Mouse (Mus musculus): ENCODE results near the gene Serpinf2.
A peak's percentile ranks its signal among the peaks of the same experiment; 100 is the strongest.

Gene Serpinf2

GRCm38 (mm10) chr11:75439363-75439762 is at the start of gene Serpinf2:
TSS of gene Serpinf2 (minus strand) at chr11:75439591.
- no peak for DNase-seq (ENCODE audit: low spot score in 2 of 2)

- DNase-seq (ENCODE audit: low spot score in 2 of 2), result no peak
Measured at GRCm38 (mm10) chr11:75487496-75487895, 48.1 kb upstream of the Serpinf2 start.

GRCm38 (mm10) chr11:75486601-75487285 is 47.4 kb upstream of the Serpinf2 start, which contains the start of gene Prpf8:
TSS of gene Prpf8 (plus strand) at chr11:75486816.
- DNase-seq (ENCODE audit: low spot score in 2 of 2), result peak; percentile 96 to 97

DNA sequence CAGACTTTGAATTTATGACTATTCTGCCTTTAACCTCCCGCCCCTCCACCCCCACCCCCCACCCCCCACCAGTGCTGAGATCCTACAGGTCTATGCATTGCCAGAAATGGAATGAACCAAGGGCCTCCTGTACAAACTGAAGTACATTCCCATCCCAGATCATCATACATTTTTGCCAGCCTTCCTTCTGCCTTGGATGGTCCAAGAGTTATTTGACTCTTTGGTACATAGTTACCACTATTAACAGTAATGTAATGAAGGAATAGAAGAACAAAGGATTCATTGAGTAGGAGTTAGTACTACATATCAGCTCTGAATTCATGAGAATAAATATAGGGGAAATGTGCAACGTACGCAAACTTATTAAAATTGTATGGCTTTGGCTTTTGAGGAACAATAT is 46.8 kb upstream of the Serpinf2 start:
- DNase-seq (ENCODE audit: low spot score in 2 of 2), result no peak

DNA sequence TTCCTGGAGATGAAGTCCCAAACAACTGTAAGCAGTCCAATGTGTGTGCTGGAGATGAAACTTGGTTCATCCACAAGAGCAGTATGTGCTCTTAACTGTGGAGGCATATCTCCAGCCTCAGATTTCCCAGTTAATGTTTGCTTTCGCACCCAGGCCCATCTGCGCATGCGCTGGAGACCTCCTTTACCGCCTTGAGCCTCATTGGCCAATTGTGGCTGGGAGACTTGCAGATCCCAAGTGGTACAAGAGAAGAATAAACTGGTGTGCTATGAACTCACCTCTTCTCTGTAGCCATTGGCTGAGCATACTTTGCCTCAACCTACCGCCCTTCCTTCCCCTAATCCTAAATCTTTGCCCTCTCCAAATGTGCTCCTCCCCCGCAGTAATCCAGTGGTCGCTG is 34.0 kb upstream of the Serpinf2 start:
- no peak for DNase-seq (ENCODE audit: low spot score in 2 of 2)

GRCm38 (mm10) chr11:75472469-75473081 is 33.2 kb upstream of the Serpinf2 start:
- no peak for DNase-seq (ENCODE audit: low spot score in 2 of 2)

DNA sequence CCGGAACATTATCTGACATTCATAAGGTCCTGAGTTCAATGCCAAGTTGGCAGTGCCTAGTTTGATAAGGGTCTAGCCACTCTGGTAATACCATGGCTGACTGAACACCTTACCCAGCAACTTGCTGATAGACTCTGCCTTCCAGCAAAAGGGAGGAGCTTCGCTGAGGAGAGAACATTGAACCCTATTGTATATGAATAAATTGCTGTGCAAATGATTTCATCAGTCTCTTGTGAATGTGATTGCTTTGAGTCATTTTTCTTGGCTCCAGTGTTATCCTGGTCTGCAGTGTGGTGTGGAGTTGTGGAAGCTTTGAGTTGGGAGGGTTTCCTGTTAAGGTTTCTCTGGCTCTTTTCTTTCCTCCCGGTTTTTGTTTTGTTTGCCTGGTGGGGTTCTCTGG is 31.3 kb upstream of the Serpinf2 start:
- DNase-seq (ENCODE audit: low spot score in 2 of 2), result no peak

- DNase-seq (ENCODE audit: low spot score in 2 of 2), result no peak
Measured at GRCm38 (mm10) chr11:75469261-75469660, 29.9 kb upstream of the Serpinf2 start.

- DNase-seq (ENCODE audit: low spot score in 2 of 2), result no peak
Measured at GRCm38 (mm10) chr11:75468410-75468809, 29.0 kb upstream of the Serpinf2 start.

DNA sequence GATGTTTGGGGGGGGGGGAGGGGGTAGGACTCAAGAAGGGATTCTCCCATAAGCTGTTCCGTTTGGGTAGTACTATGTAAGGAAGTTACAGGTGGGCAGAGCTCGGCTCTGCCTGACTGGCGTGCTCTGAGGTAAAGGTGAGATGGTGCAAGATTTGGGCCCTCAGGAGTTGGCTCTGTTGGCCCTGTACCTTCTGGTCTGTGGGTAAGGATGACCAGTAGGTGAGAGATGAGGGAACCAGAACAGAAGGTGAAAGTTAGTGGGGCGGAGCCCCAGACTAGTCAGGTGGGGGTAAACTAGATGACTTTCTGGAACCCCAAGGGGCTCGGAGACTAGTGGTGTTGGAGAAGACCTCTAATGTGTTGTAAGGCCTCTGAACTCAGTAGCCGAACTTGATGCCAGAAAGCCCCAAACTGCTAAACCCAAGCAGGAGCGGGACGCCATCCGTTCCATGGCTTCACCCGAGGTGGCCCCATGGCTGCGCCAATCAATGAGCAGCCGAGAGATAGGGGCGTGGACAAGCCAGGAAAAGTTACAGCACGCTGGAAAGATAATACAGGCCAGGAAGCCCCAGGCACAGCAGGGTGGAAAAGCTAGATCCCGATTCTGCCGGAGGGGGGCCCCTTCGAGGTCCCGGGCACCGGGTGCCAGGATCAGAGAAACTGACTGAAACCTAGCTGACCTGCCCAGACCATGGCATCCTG is 28.3 kb upstream of the Serpinf2 start:
- no peak for DNase-seq (ENCODE audit: low spot score in 2 of 2)

- DNase-seq (ENCODE audit: low spot score in 2 of 2), result no peak
Measured at GRCm38 (mm10) chr11:75466731-75467505, 27.5 kb upstream of the Serpinf2 start.

DNA sequence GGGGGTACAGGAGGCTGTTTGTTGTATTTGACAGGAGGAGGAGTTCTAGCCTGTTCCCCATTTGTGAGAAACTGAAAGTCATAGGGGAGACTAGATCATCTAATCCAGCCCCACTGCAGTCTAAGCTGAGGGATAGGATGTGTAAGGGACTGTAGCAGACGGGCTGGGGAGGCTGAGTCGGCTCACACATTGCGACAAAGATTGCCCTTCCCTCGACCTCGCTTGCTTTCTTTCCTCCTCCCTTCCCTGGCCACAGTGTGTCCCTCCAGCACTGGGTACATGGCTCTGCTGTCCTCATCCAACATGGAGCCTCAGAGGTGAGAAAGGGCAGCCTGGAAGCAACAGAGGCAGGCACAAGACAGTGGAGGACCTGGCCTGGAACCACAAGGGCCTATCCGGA is 25.7 kb upstream of the Serpinf2 start:
- DNase-seq (ENCODE audit: low spot score in 2 of 2), result no peak

DNA sequence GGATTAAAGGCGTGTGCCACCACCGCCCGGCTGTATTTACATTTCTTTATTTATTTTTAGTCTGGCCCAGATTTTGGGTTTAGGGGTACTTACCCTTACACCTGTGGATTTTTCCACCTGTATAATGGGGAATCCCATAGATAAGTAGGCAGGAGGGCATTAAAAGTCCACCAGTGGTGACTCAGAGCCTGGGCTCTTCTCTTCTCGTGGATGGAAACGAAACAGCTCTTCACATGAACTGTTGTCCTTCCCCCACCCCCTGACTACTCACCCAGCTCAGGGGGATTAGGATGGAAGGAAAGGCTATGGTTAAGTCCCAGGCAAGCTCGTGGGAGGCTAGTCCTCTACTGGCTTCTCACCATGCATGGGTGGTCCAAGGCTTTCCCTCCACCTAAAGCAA is 25.0 kb upstream of the Serpinf2 start:
- DNase-seq (ENCODE audit: low spot score in 2 of 2), result no peak

DNA sequence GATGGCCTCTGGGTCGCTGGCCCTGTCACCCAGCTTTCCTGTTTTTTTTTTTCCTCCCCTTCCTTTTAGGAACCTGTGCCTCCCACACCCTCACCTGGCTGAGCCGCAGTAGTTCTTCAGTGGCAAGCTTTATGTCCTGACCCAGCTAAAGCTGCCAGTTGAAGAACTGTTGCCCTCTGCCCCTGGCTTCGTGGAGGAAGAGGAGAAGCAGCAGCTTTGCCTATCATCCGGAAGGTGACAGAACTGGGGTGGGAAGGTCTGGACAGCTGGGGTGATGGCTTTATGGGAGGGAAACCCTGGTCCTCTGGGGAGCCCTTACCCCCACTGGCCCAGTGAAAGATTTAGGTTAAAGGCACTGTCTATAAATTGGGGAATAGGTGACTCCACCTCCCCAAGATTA is 24.2 kb upstream of the Serpinf2 start:
- no peak for DNase-seq (ENCODE audit: low spot score in 2 of 2)

GRCm38 (mm10) chr11:75462865-75463336 is 23.5 kb upstream of the Serpinf2 start:
- DNase-seq (ENCODE audit: low spot score in 2 of 2), result peak in 1 of 2 experiments; percentile 57

DNA sequence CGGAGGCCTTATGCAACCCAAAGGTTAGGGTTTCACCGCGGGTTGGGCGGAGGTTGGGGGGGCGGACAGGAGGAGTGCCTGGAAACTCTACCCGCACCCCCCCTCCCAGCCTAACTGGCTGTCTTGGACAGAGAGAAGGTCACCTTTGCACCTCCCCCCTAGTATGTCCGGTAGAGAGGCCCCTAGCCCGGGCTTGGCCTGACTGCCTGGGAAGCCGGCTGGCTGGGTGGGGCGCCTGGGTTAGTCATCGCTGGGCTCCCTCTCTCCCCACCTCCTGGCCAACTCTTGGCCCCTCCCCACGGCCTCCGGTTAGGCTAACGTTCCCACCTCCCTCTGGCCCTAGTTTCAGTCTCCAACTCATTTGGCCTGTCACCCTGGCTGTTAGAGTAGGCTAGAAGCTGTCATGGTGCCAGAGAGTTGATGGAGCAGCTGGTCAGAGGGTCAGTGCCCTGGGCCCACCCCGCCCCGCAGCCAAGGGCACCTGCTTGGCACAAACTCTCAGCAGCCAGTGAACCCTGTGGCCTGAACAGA is 22.9 kb upstream of the Serpinf2 start:
- DNase-seq (ENCODE audit: low spot score in 2 of 2), result no peak

- peak in 1 of 2 experiments; percentile 39 for DNase-seq (ENCODE audit: low spot score in 2 of 2)
Measured at GRCm38 (mm10) chr11:75461743-75462252, 22.4 kb upstream of the Serpinf2 start.

GRCm38 (mm10) chr11:75460844-75461742 is 21.7 kb upstream of the Serpinf2 start, which contains the start of gene Tlcd2:
TSS of gene Tlcd2 (plus strand) at chr11:75461715.
- DNase-seq (ENCODE audit: low spot score in 2 of 2), result peak; percentile 100

GRCm38 (mm10) chr11:75460103-75460843 is 20.9 kb upstream of the Serpinf2 start:
- DNase-seq (ENCODE audit: low spot score in 2 of 2), result peak; percentile 84 to 90

GRCm38 (mm10) chr11:75459751-75460102 is 20.3 kb upstream of the Serpinf2 start:
- DNase-seq (ENCODE audit: low spot score in 2 of 2), result no peak

Measured in right cerebral cortex, postnatal 36 days (tissue).